Mouse (Mus musculus) c-Kit-negative CD71-positive TER-119-positive erythroid progenitor cells, embryonic 14.5 days (primary cell): ENCODE measurements around the gene Cdc42ep5.

Source experiments
- DNase-seq: peaks from one replicate; pipeline ENCODE4 v3.0.0-alpha.2; 2013; ENCODE audit warnings: low read depth, low spot score

Gene Cdc42ep5

DNA sequence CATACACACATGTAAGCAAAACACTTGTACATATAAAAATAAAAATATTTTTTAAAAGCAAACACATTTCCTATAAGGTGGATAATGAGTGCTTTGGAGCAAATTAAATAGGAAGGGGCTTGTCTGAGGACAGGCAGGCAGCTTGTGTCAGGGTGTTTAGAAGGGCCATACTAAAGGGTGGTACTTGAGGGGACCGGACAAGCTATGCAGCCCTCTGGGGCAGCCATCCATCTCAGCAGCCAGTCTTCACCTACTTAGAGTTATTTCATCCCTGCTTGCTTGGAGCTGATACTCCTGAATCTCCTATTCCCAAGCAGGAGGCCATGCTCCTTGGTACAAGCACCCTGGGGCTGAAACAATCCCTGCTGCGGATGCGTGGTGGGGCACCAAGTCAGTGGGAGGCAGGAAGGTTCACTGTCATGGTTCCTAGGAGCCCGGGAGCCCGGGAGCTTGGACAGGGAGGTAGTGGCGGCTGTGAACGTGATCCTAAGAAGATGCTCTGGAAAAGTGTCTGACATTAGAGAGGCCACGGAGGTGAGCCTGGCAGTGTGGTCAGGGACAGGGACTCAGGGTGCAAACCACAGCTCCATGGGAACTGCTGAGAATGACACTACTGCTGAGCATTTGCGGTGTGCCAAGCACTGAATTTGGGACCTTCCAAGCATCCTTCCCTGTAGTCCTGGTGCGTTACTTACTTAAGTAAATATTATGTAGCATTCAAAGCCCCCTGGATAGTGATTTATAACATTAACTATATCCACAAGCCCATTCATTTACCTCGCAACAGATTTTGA lies 37.5 kb downstream of the Cdc42ep5 start:
- DNase-seq, result no peak

DNA sequence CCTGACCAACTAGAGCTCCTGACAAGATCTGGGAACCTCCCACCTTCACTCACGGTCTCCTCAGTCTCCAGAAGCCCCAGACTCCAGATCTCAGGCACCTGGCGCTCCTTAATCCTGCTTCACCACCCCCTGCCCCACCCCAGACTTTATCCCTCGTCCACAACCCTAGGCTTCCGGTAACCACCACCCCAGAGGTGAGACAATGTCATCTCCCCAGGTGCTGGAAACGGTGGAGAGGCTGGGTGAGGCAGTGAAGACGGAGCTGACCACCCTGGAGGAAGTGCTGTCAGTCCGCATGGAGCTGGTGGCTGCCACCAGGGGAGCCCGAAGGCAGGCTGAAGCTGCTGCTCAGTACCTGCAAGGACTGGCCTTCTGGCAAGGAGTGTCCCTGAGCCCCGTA lies 39.4 kb downstream of the Cdc42ep5 start:
- no peak for DNase-seq

GRCm38 (mm10) chr7:4124856-4125255 lies 39.8 kb downstream of the Cdc42ep5 start:
- no peak for DNase-seq

GRCm38 (mm10) chr7:4124315-4124759 lies 40.3 kb downstream of the Cdc42ep5 start:
- DNase-seq, result no peak

DNA sequence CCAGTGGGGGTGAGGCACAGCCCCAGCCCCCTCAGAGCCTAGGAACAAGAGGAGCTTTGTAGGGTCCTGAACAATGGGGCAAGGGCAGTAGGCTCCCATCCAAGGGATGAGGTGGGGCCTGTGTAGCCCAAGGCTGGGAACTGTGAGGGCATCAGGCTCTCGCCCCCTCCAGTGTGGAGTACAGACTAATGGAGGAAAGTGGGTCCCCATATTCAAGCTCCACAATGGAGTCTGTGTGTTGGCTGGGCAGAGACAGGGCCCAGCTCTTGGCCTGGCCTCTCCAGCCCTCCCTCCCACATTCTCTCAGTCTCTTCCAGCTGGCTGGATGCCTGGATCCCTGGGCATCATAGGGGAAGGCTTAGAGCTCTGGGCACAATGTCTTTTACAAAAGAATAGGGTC lies 40.9 kb downstream of the Cdc42ep5 start:
- no peak for DNase-seq

DNA sequence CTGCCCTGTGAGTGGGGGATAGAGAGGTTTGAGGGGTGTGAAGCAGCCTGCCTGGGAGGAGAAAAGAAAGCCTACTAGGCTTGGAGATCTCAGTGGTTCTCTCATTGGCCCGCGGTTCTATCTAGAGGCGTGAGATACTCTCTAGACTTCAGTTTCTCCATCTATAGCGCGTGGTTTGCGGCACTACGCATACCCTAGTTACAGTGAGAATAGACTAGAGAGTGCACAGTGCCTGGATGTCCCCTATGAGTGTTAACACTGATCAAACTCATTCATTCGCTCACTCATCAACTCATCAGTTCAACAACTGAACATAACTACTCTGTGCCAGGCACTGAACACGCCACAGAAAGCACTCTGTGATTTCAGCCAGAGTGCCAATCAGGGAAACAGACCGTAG lies 41.9 kb downstream of the Cdc42ep5 start:
- no peak for DNase-seq

- DNase-seq, result no peak
Observed at GRCm38 (mm10) chr7:4122076-4122768, 42.4 kb downstream of the Cdc42ep5 start.

DNA sequence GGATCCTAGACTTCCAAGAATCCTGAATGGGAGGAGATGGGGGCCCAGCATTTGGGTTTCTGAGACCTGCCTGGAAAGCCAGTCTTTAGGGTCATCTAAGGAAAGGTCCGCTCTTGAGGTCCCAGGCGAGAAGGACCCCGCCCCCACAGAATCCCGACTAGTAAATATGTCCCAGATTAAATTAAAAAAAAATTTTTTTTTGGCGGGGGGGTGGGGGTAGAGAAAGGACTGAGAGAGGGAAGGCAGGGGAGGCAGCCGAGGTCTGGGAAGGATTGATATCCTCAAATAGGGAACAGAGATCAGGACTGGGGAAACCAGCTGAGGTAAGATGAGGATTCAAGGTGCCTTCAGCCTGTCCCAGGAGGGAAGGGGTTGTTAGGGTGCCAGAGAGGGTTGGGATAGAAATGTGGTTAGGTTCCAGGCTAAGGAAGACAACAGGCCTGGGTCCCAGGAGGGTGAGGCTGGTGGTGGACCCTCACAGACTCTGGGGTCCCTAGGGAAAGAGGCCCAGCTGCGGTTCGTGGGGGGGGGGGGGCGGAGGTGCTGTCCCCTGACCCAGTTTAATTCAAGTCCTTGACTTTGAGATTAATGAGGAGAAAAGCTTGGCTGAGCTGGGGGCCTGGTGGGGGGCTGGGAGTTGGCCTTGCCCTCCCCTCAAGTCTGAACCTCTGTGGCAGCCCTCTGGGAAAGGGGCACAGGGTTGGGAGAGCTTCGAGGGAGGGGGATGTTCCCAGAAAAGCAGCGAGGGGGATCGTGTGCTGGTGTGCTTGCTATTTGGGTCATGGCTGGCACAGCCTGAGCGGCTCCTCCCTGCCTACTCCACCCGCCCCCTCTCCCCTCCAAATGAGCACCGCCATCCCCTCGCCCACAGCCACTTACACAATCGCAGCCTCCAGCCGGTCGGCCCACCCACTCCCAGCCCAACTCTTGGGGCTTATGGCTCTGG lies 44.4 kb downstream of the Cdc42ep5 start:
- no peak for DNase-seq

- no peak for DNase-seq
Observed at GRCm38 (mm10) chr7:4119344-4119902, 45.2 kb downstream of the Cdc42ep5 start, which contains the start of gene Ttyh1. Gene Ttyh1 (plus strand): TSS chr7:4119408.

GRCm38 (mm10) chr7:4117050-4117814 lies 47.4 kb downstream of the Cdc42ep5 start:
- no peak for DNase-seq

DNA sequence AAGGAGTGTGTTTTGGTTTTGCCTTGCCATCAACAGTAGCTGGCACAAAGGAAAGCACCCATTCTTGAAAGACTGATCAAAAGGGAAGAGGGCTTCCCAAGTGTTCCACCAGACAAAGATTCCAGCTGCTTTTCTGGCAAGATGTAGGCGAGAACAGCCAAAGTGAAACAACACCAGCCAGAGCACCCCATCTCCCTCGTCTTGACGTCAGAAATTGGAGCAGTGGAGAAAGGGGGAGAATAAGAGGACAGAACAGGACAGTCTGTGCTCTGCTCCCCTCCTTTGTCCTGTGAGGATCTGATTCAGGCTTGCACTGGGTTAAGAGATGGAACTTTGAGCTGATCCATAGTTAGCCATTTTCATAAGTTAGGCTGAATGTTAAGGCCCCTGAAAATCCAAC lies 52.9 kb downstream of the Cdc42ep5 start:
- no peak for DNase-seq

- DNase-seq, result peak; percentile 19
Observed at GRCm38 (mm10) chr7:4103411-4103810, 61.2 kb downstream of the Cdc42ep5 start.
